Mouse (Mus musculus): ENCODE measurements around the gene Myo16. TPM values are rescaled to one million over a fixed set of nuclear protein-coding genes. Genes with fewer than 3 reads are reported as not detected.

The Myo16 gene
- polyA plus RNA-seq, 2 experiments, result 0.01 to 0.03 TPM

GRCm38 (mm10) chr8:10565231-10566029 is 411.7 kb downstream of the Myo16 start:
- Histone ChIP-seq H3K36me3 (replicated peaks; ENCODE audit: control insufficient read depth, insufficient read depth, low read depth) (no peaks in the 10 kb centered on the region), H3K27ac (no peak overlapping the region), H3K27me3 (ENCODE audit: control insufficient read depth, insufficient read depth, low read length) (no peaks in the 10 kb centered on the region), H3K9me3 (ENCODE audit: control insufficient read depth, low read length) (no peaks in the 10 kb centered on the region), H3K4me2 (ENCODE audit: low read depth) (no peak overlapping the region), H3K4me1 (replicated peaks; ENCODE audit: control insufficient read depth in 2 of 2, insufficient read depth in 2 of 2, low read length in 1 of 2) (no peaks in the 10 kb centered on the region), H3K4me3 (ENCODE audit: insufficient read depth in 1 of 2, low read depth in 2 of 2, low read length in 2 of 2) (no peak overlapping the region), H3K9ac (replicated peaks) (no peak overlapping the region)
- ATAC-seq (ENCODE audit: insufficient read depth) (no peak), DNase-seq (ENCODE audit: low read depth in 3 of 3, low spot score in 3 of 3) (no peak)
- TF ChIP-seq EP300 (IDR thresholded peaks at IDR 0.05; ENCODE audit: low read depth) (no peak), CTCF (IDR thresholded peaks at IDR 0.05; ENCODE audit: low read depth) (no peak)
- WGBS (ENCODE audit: insufficient replicate concordance), result 57% methylated on average over 11 of the region's 11 CpGs

GRCm38 (mm10) chr8:10568448-10568847 is 414.7 kb downstream of the Myo16 start:
- H3K27ac ChIP-seq, result no peak overlapping the region
- DNase-seq (ENCODE audit: low read depth in 3 of 3, low spot score in 3 of 3) (no peak), ATAC-seq (ENCODE audit: insufficient read depth) (no peak)
- no peaks in the 10 kb centered on the region for H3K9me3 ChIP-seq (ENCODE audit: control insufficient read depth, low read length)
- H3K4me2 ChIP-seq (ENCODE audit: low read depth), result no peak overlapping the region
- H3K4me1 ChIP-seq (replicated peaks; ENCODE audit: control insufficient read depth in 2 of 2, insufficient read depth in 2 of 2, low read length in 1 of 2), result no peaks in the 10 kb centered on the region
- no peaks in the 10 kb centered on the region for H3K36me3 ChIP-seq (replicated peaks; ENCODE audit: control insufficient read depth, insufficient read depth, low read depth)
- 56% methylated on average over 4 of the region's 4 CpGs for WGBS (ENCODE audit: insufficient replicate concordance)
- H3K27me3 ChIP-seq (ENCODE audit: control insufficient read depth, insufficient read depth, low read length), result no peaks in the 10 kb centered on the region
- no peak overlapping the region for H3K9ac ChIP-seq (replicated peaks)
- no peak for TF ChIP-seq EP300 (IDR thresholded peaks at IDR 0.05; ENCODE audit: low read depth)
- no peak for TF ChIP-seq CTCF (IDR thresholded peaks at IDR 0.05; ENCODE audit: low read depth)
- H3K4me3 ChIP-seq (ENCODE audit: insufficient read depth in 1 of 2, low read depth in 2 of 2, low read length in 2 of 2), result no peak overlapping the region

GRCm38 (mm10) chr8:10574096-10574495 is 420.4 kb downstream of the Myo16 start:
- Histone ChIP-seq H3K27ac (no peak overlapping the region), H3K9ac (replicated peaks) (no peak overlapping the region), H3K4me1 (replicated peaks; ENCODE audit: control insufficient read depth in 2 of 2, insufficient read depth in 2 of 2, low read length in 1 of 2) (no peaks in the 10 kb centered on the region), H3K9me3 (ENCODE audit: control insufficient read depth, low read length) (no peaks in the 10 kb centered on the region), H3K4me3 (ENCODE audit: insufficient read depth in 1 of 2, low read depth in 2 of 2, low read length in 2 of 2) (no peak overlapping the region), H3K4me2 (ENCODE audit: low read depth) (no peak overlapping the region), H3K27me3 (ENCODE audit: control insufficient read depth, insufficient read depth, low read length) (no peaks in the 10 kb centered on the region), H3K36me3 (replicated peaks; ENCODE audit: control insufficient read depth, insufficient read depth, low read depth) (no peaks in the 10 kb centered on the region)
- peak; percentile 10 to 25 (median 13) for DNase-seq (ENCODE audit: low read depth in 3 of 3, low spot score in 3 of 3)
- no peak for ATAC-seq (ENCODE audit: insufficient read depth)
- TF ChIP-seq EP300 (IDR thresholded peaks at IDR 0.05; ENCODE audit: low read depth) (no peak), CTCF (IDR thresholded peaks at IDR 0.05; ENCODE audit: low read depth) (peak; percentile 79)
- WGBS (ENCODE audit: insufficient replicate concordance), result 16% methylated on average over 6 of the region's 6 CpGs

GRCm38 (mm10) chr8:10575244-10575643 is 421.5 kb downstream of the Myo16 start:
- Histone ChIP-seq H3K27me3 (ENCODE audit: control insufficient read depth, insufficient read depth, low read length) (no peaks in the 10 kb centered on the region), H3K9ac (replicated peaks) (no peak overlapping the region), H3K4me1 (replicated peaks; ENCODE audit: control insufficient read depth in 2 of 2, insufficient read depth in 2 of 2, low read length in 1 of 2) (no peaks in the 10 kb centered on the region), H3K36me3 (replicated peaks; ENCODE audit: control insufficient read depth, insufficient read depth, low read depth) (no peaks in the 10 kb centered on the region), H3K4me2 (ENCODE audit: low read depth) (no peak overlapping the region), H3K4me3 (ENCODE audit: insufficient read depth in 1 of 2, low read depth in 2 of 2, low read length in 2 of 2) (no peak overlapping the region), H3K9me3 (ENCODE audit: control insufficient read depth, low read length) (no peaks in the 10 kb centered on the region), H3K27ac (no peak overlapping the region)
- DNase-seq (ENCODE audit: low read depth in 3 of 3, low spot score in 3 of 3) (no peak), ATAC-seq (ENCODE audit: insufficient read depth) (no peak)
- whole genome bisulfite sequencing (ENCODE audit: insufficient replicate concordance), result 73% methylated on average over 10 of the region's 10 CpGs
- TF ChIP-seq EP300 (IDR thresholded peaks at IDR 0.05; ENCODE audit: low read depth), result no peak
- TF ChIP-seq CTCF (IDR thresholded peaks at IDR 0.05; ENCODE audit: low read depth), result no peak

- WGBS (ENCODE audit: insufficient replicate concordance), result 30% methylated on average over 12 of the region's 14 CpGs
- H3K27me3 ChIP-seq (ENCODE audit: control insufficient read depth, insufficient read depth, low read length), result no peaks in the 10 kb centered on the region
- no peak overlapping the region for H3K27ac ChIP-seq
- no peak for TF ChIP-seq EP300 (IDR thresholded peaks at IDR 0.05; ENCODE audit: low read depth)
- no peak for TF ChIP-seq CTCF (IDR thresholded peaks at IDR 0.05; ENCODE audit: low read depth)
- no peaks in the 10 kb centered on the region for H3K9me3 ChIP-seq (ENCODE audit: control insufficient read depth, low read length)
- H3K4me3 ChIP-seq (ENCODE audit: insufficient read depth in 1 of 2, low read depth in 2 of 2, low read length in 2 of 2), result no peak overlapping the region
- DNase-seq (ENCODE audit: low read depth in 3 of 3, low spot score in 3 of 3), result no peak
- no peak overlapping the region for H3K9ac ChIP-seq (replicated peaks)
- no peaks in the 10 kb centered on the region for H3K4me1 ChIP-seq (replicated peaks; ENCODE audit: control insufficient read depth in 2 of 2, insufficient read depth in 2 of 2, low read length in 1 of 2)
- no peaks in the 10 kb centered on the region for H3K36me3 ChIP-seq (replicated peaks; ENCODE audit: control insufficient read depth, insufficient read depth, low read depth)
- ATAC-seq (ENCODE audit: insufficient read depth), result no peak
- H3K4me2 ChIP-seq (ENCODE audit: low read depth), result no peak overlapping the region
Measured at GRCm38 (mm10) chr8:10586956-10587744, 433.4 kb downstream of the Myo16 start.
